Mouse (Mus musculus): Measurements from ENCODE around the gene Map4k3. TPM values are rescaled to one million over a fixed set of nuclear protein-coding genes. Genes with fewer than 3 reads are reported as not detected.
"Not testable (repeated sequence)": the region's sequence is repeated elsewhere in the genome, so short reads cannot be mapped to it uniquely, and the experiment has no call there.

Map4k3 gene
- total RNA-seq, 2 experiments from 2014 or later = 8.7 to 10.0 TPM

DNA sequence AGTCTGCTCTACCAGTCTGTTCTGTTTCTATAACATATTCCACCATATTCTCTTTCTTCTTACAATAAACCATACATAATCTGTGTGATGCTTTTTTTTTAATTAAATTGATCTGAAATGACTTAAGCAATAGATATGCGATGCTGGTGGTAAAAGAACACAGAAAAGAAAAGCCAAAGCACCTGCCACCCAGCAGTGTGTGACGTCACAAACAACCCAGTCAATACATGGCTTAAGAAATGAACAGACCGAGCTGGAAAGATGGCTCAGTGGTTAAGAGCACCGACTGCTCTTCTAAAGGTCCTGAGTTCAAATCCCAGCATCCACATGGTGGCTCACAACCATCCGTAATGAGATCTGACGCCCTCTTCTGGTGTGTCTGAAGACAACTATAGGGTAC, 2.0 kb upstream of the Map4k3 start:
- ATAC-seq (replicated peaks; ENCODE audit: poor library complexity) = not testable (repeated sequence)

DNA sequence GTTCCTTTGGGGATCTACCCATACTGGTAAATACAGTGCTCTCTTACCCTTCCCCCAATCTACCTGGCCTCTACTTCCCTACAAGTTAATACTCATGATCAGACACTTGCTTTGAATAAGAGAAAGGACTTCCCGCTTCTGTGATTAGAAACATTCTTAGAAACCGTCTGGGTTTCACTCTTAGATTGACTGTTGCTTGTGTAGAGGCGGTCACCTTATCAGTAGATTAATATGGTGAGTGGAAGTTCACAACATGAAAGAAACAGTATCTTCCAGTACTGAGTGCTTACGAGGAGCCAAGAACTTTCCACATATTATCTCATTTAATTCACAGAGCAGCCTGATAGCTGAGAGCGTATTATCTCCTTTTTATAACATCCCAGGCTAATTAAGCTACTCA, 1.5 kb upstream of the Map4k3 start:
- ATAC-seq (replicated peaks; ENCODE audit: poor library complexity) = 0 out of 2 replicates have a peak, but pooled peaks have one; percentile 3

DNA sequence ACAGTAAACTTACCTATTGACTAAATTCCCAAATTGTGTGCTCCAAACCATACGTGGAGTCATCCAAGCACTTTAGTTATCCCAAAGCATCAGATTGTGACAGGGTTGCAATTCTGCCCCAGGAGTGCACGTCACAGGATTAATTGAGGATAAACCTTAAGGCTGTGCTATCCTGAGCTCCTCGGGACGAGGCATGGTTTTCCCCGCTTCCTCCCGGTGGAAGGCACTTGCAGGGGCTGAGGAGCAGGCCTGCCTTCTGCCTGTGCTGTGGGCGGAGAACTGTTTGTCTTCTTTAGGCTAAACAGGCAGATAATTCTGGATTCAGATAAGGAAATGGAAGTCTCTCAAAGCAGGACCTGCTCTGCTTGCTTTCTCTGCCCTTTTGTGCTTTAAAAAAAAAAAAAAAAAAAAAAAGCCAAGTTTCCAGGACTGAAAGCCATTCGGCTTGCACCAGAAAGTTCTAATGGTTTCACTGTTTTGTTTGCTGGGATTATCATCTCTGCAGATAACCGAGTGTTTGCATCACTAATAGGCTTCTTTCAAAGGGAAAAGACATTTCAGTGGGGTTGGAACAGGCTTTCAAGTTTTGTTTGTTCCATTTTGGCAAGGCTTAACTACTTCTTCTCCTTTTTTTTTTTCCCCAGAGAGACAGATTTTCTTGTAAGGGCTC, 930 bp upstream of the Map4k3 start:
- no peak for ATAC-seq (replicated peaks; ENCODE audit: poor library complexity)

DNA sequence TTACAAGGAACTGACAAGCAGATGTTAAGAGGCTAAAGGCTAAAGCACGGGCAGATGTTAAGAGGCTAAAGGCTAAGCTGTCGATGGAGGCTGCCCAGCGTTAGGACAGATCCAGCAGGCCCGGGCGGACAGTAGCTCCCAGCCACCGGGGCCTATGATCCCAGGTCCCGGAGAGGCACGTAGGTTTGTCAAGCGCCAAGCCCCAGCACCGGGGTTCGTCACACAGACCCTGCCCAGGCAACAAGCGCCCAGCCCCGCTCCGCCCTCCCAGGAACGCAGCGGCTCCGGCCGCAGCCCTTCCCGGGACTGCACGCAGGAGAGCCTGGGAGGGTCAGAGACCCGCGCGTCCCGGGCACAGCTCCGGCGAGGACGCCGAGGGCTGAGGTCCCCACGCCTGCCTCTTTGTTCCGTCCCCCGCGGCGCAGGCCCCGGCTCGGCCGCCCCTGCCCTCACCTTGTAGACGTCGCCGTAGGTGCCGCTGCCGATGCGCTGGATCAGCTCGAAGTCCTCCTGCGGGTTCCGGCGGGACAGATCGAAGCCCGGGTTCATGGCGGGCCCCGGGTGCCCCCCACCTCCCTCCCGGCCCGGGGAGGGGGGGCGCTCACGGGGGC, 839 bp downstream of the Map4k3 start:
- ATAC-seq (replicated peaks; ENCODE audit: poor library complexity) = peak; percentile 21

DNA sequence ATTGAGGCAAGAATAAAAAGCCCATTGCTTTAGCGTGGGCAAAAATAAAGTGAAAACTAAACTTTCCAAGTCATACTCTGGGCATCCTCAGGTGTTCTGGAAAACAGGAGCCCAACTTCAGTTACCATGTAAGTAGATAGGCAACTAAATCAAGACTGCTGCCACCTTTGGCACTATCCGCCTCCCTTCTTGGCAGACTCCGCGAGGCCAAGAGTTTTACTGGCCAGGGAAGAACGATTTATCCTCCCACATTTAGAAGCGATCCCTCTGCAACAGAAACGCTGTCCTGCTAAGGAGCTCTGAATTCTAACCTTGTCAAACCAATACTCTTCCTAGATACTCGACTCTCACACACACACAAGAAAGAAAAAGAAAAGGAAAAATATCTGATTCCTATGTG, 1.5 kb downstream of the Map4k3 start:
- no peak for ATAC-seq (replicated peaks; ENCODE audit: poor library complexity)

DNA sequence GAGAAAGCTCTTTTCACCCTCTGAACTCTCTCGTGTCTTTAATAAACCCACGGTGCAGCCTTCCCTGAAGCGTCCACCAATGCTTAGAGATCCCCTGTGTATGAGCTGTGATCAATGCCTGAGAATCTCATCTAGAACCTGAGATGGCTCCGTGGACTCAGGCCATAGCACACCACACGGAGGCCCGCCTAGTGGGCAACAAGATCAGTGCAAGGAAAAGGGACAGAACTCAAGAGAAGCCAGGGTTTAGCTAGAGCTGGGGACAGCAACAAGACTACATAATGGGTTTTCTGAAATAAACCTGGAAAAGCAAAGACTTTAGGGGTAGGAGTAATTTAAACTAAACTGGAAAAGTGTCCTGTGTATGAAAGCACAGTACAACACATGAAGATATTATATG, 5.2 kb downstream of the Map4k3 start:
- ATAC-seq (replicated peaks; ENCODE audit: poor library complexity) = no peak

DNA sequence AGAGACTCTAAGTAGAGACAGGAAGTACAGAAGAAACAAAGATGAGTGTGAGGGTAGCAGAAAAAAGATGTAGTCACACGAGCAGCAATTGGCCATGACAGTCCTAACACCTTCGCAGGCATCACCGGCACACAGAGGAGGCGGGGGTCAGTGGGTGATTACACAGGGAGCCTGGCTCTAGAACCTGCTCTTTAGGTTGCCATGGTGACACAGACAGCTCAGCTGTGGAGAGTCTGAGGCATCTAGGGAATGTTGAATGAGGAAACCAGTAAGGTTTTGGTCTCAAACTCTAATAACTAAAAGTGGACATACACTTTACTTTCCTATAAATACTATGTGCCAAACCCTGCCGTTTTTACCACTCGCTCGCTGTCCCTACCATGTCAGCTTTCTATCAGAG, 6.6 kb downstream of the Map4k3 start:
- no peak for ATAC-seq (replicated peaks; ENCODE audit: poor library complexity)

DNA sequence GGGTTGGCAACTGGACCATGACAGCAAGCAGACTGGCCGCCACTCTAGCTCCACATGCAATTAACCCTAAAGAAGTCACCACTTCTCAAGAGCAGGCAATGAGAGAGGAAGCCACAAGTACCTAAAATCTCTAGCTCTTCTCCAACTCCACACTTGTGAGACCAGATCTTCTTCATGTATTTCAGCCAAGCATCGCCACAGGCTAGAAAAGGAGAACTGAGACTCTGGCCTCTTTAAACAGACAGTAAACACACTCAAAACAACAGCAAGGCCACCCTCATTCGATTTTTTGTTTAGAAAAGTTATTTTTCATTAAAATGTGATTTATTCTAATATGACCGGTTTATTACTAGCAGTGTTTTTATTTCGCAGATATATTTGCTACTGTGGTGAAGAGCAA, 9.0 kb downstream of the Map4k3 start:
- peak; percentile 70 for ATAC-seq (replicated peaks; ENCODE audit: poor library complexity)

DNA sequence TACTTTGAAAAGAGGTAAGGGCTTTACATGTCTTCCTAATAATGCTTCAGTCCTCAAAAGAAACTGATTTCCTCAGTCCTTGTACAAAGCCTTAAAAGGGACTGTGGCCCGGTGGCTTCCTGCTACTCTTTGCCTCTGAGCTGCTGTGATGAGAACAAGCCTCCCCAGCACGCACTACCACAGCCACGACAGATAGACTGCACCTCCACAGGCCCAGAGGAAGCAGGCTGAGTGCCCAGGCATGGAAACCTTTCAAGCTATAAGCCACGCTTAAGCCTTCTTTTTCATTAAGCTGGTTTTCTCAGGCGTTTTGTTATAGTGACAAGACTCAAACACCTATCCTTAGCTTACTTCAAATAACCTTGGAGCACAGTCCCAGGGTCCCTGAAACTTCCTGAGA, 10.0 kb downstream of the Map4k3 start:
- ATAC-seq (replicated peaks; ENCODE audit: poor library complexity) = no peak

DNA sequence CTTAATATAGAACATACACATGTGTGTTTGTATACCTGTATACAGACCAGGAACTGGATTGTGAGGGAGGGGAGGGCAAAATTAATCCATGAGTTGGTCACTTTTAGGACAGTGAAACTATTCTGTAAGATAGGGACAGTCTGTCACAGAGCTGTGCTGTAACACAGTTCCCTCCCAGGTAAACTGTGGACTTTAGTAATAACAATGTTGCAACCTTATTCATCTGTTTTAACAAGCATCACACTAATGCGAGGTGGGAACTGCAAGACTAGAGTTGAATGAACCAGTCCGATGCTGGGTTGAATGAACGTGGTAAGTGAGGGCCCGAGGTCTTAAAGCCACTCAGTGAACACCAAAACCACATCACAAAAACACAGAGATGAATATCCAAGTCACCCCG, 14.7 kb downstream of the Map4k3 start:
- ATAC-seq (replicated peaks; ENCODE audit: poor library complexity) = no peak

DNA sequence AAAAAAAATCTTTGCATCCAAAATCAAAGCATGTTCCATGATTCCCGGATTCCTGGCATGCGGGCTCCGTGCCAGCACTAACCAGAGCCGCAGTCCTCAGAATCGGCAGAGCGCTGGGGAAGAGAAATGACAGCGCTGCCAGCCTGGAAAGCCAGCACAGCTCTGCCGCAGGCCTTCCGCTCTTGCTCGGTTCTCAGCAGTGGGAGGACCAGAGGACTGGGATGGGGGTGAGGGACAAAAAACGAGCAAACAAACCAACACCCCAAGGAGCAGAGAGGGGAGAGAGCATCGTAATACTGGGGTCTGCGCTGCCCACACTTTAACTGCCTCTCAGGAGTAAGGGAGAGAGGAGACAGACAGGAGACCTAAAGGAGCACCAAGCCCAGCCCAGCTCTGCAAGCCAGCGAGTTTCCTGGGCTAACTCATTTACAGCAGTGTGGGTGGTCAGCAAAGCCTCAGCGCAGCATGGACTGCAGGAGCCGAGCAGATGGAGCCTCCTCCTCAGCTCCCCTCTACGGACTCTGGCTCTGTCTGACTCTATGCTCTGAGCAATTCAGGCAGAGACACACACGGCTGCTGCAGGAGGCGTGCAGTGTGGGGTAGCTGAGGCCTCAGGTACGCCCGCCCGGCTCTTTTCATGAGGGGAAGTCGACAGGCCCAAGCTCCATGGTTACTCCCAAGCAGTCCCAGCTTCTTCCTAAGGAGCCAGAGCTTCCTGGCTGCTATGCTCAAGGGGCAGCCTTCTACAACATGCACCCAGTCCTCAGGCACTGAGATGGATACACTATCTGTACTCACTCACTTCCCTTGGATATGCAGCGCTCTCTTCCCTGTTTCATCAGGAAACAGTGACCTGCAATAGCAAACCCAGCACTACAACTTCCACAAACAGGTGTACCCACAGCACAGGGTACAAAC, 18.1 kb downstream of the Map4k3 start:
- ATAC-seq (replicated peaks; ENCODE audit: poor library complexity) = no peak; the same call in 1 of the 2 replicates

DNA sequence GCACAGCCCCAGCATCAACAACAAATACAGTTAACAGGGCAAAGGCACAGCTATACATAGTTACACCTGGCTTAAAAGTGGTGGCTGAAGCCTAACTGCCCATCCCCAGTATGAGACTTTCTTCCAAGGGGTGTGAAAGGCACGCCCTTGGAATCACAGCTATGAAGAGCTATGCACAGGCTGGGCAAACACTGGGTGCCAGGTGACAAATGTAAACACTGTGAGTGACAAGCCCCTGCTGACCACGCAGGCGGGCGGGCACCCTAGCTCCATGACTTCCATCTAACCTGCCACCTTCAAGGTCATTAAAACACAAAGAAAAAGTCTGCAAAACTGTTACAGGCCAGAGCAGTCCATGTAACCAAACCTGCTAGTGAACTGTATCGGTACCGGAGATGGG, 19.5 kb downstream of the Map4k3 start:
- ATAC-seq (replicated peaks; ENCODE audit: poor library complexity) = no peak

DNA sequence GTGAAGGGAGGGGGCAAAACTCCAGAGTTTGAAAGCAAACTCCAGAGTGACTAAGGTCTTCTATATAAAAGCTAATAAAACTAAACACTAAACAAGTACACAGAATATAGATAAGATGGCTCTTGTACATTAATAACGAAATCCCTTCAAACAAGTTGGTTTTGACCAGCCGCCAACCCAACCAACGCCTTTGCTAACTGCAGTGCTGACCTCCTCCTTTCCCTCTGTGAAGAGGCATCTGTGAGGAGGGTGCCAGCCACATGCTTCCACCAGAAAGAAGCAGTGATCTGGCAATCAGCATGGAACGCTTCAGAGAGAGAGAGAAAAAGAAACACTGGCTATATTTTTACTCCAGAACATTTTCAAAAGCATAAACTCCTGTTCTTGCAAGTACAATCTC, 21.1 kb downstream of the Map4k3 start:
- ATAC-seq (replicated peaks; ENCODE audit: poor library complexity) = no peak

DNA sequence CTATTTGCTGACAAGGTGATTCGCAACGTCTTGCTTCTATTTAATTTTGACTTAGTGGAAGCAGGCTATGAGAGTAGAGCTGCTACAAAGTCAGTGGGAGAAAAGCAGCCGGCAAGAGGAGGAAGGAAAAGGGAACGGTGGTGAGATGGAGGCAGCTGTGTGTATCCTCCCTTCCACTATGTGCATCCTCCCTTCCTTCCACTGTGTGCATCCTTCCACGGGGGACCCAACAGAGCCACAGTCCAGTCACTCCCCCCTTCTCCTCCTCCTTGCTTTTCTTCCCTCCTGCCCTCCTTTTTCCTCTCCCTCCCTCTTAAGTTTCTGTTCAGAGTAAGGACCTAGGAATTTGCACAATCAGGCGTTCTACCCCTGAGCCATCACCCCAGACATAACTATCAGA, 21.7 kb downstream of the Map4k3 start:
- ATAC-seq (replicated peaks; ENCODE audit: poor library complexity) = no peak

DNA sequence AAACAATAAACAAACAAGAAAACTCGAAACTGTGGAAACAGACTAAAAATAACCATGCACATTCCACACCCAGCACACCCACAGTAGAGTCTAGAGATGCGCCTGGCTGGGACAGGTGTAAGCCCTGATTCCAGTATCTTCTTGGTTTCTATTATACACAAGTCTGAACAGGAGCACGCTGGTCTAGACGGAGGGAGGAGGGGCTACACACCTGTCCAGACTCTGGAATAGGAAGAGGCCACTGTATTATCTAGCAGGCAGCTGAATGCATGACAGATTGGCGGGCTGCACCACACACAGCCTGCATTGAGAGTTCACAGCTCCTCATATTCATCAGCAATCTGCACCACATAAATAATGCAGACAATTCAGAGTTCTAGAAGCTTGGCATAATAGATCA, 26.6 kb downstream of the Map4k3 start:
- no peak for ATAC-seq (replicated peaks; ENCODE audit: poor library complexity)

DNA sequence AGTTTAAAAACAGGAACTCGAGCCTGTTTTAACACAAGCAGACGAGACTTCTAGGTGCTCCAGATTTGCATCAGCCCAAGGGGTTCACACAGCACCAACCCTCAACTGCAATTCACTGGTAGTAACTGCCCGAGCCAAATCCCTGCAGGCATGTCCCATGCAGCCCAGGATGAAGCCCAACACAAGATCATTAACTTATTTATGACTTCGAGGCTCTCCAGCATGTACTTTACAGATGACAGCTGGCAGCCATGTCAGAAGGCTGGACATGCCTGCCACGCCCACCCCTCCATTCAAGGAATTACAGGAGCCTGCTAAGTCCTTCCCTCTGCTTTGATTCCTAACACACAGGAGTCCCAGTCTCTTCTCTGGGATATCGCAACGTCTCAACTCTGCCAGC, 29.4 kb downstream of the Map4k3 start:
- no peak for ATAC-seq (replicated peaks; ENCODE audit: poor library complexity)

DNA sequence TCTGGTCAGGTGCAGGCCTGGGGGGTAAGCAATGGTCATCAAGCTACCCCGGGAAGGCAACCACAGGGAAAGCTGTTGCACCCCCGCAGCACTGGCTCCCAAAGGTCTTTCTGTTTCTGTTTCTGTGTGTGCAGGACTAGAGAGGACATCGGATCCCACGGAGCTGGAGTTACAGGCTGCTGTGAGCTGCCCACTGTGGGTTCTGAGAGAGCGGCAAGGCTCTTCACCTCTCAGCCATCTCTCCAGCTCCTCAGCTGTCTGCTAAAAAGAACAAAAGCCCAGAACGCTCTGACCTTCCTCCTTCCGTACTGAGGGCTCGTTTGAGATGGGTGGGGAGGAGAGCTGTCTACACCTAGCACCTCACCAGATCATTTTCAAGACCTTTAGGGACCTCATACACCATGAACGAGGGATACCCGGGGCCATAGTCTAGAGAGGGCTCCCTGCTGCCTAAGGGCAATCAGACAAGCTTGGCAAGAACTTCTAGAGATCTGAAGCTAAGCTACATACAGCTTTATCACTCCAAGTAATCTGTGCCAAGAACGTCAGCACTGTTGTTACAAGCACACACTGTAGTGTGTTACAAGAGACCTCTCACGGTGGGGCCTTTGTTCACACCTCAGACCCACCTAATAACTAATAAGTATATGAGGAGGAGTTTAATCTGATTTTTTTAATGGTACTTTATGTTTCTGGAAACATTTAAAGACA, 29.9 kb downstream of the Map4k3 start:
- no peak for ATAC-seq (replicated peaks; ENCODE audit: poor library complexity)

DNA sequence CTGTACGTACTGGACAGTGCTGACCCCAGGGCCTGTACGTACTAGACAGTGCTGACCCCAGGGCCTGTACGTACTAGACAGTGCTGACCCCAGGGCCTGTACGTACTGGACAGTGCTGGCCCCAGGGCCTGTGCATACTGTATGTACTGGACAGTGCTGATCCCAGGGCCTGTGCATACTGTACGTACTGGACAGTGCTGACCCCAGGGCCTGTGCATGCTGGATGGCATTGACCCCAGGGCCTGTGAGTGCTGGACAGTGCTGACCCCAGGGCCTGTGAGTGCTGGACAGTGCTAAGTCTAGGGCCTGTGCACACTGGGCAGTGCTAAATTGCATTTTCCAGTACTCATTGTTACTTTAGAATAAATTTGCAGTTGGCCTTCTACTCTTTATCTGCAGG, 31.3 kb downstream of the Map4k3 start:
- ATAC-seq (replicated peaks; ENCODE audit: poor library complexity) = no peak

DNA sequence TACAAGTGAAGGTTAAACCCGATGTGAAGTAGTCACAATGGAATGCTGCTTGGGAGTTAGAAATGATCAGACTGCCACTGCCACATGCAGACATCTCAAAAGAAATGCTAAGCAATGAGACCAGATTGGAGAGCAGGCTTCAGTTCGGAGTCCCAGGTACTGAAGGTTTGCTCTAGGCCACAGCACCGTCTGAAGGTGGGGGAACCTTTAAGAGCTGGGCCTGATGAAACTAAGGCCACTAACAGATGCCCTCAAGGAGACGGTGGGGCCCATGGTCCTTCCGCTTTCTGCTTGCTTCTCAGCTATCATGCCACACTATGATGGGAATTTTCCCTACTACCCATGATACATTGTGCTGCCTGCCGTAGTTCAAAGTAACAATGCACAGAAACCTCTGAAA, 32.1 kb downstream of the Map4k3 start:
- no peak for ATAC-seq (replicated peaks; ENCODE audit: poor library complexity)

DNA sequence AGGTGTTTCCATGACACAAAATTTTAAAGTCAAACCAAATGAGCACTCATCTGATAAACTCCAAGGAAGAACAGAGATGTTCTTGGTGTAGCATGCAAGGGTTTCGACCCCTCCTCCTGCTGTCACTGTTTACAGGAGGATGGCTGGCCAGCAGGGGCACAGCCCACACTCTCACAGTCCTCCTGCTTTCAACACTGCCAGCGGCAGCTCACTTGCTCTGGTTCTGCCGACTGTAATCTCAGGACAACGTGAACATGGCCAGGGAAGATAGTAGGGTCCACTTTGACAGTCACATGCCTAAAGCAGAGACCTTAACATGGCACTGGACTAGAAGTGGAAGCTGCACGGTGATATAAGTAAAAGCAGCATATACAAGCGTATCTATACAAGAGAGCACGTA, 34.6 kb downstream of the Map4k3 start:
- ATAC-seq (replicated peaks; ENCODE audit: poor library complexity) = no peak

DNA sequence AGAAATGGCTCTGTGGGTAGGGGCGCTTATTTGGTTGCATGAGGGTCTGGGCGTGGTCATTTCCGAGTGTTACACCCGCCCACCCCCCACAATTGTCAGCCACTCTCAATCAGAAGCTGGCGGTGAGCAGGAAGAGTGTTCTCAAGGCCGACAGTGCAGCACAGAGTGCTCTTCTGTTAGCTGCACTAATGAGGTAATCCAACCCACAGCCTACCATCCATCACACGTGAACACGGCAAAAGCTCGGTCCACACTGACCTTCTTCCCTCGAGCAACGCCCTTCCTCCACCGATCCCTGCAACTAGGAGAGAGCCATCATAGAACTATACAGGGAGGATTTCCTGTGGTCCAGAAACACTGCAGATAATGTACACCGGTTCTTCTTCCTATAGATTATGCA, 36.1 kb downstream of the Map4k3 start:
- no peak for ATAC-seq (replicated peaks; ENCODE audit: poor library complexity)
